Mouse (Mus musculus): Measurements from ENCODE around the gene Spag9. TPM values are rescaled to one million over a fixed set of nuclear protein-coding genes. Genes with fewer than 3 reads are reported as not detected.

The Spag9 gene
- polyA plus RNA-seq, 1 experiment from 2014 or later: 29.7 TPM

DNA sequence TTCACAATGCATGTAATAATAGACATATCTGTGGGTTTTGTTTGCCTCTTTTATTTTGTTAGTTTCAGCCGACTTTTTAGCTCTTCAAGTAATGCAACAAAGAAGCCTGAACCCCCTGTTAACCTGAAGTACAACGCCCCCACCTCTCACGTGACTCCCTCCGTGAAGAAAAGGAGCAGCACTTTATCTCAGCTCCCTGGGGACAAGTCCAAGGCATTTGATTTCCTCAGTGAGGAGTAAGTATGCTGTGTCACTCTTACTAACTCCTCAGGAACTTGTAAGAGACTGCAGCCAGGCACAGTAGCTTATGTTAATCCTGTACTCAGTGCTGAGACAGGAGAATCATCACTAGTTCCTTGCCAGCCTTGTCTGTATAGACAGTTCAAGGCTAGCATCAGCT, 94.6 kb downstream of the Spag9 start:
- H3K4me1 ChIP-seq (ENCODE audit: insufficient read depth, low read length): no peaks in the 10 kb centered on the region
- no peak for ATAC-seq (ENCODE audit: low FRiP score, low TSS enrichment)
- no peaks in the 10 kb centered on the region for H3K27me3 ChIP-seq (ENCODE audit: insufficient read depth, low read length)
- 73% methylated on average over 4 of the region's 4 CpGs for WGBS
- H3K4me3 ChIP-seq (ENCODE audit: low read length): no peak overlapping the region
- no peak overlapping the region for H3K9ac ChIP-seq (replicated peaks; ENCODE audit: low read length)
- H3K27ac ChIP-seq (ENCODE audit: low read length): no peak overlapping the region
- no peaks in the 10 kb centered on the region for H3K9me3 ChIP-seq (ENCODE audit: low read length)
- no peak overlapping the region for H3K4me2 ChIP-seq (replicated peaks; ENCODE audit: low read depth, low read length)
- peaks cover 37% of the 10 kb centered on the region for H3K36me3 ChIP-seq (ENCODE audit: insufficient read depth, low read length)

DNA sequence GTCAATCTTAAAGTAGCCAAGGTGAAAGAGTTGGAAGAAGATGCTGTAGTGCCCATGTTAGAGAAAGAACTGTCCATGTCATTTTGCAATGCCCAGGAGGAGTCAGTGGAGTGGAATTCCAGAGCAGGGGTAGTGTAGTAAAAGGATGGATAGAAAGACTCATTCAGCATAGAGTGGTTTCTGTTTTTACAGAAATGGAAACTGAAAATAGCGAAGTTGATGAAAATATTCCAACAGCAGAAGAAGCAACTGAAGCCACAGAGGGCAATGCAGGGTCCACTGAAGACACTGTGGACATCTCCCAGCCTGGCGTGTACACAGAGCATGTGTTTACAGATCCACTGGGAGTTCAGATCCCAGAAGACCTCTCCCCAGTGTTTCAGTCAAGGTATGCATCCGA, 101.6 kb downstream of the Spag9 start:
- Histone ChIP-seq H3K4me2 (replicated peaks; ENCODE audit: low read depth, low read length) (no peak overlapping the region), H3K9ac (replicated peaks; ENCODE audit: low read length) (no peak overlapping the region), H3K27me3 (ENCODE audit: insufficient read depth, low read length) (no peaks in the 10 kb centered on the region), H3K4me3 (ENCODE audit: low read length) (no peak overlapping the region), H3K9me3 (ENCODE audit: low read length) (no peaks in the 10 kb centered on the region), H3K27ac (ENCODE audit: low read length) (no peak overlapping the region), H3K4me1 (ENCODE audit: insufficient read depth, low read length) (no peaks in the 10 kb centered on the region), H3K36me3 (ENCODE audit: insufficient read depth, low read length) (peaks cover 37% of the 10 kb centered on the region)
- 92% methylated on average over 3 of the region's 3 CpGs for WGBS
- ATAC-seq (ENCODE audit: low FRiP score, low TSS enrichment): no peak

DNA sequence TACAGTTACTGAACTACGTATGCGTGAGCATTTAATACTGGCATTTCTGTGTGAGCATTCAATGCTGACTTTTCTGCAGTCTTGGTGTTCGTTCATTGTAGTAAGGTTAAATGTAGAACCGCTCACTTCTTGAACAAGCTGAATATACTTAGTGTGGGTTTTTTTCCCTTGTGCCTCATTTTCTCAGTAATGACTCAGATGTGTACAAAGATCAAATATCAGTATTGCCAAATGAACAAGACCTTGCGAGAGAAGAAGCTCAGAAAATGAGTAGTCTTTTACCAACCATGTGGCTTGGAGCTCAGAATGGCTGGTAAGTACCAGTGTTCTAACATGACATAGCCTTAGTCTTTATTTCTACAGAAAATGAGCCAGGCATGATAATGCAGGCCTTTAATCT, 102.9 kb downstream of the Spag9 start:
- ATAC-seq (ENCODE audit: low FRiP score, low TSS enrichment): no peak
- WGBS: 91% methylated on average over 5 of the region's 5 CpGs
- H3K4me1 ChIP-seq (ENCODE audit: insufficient read depth, low read length): no peaks in the 10 kb centered on the region

DNA sequence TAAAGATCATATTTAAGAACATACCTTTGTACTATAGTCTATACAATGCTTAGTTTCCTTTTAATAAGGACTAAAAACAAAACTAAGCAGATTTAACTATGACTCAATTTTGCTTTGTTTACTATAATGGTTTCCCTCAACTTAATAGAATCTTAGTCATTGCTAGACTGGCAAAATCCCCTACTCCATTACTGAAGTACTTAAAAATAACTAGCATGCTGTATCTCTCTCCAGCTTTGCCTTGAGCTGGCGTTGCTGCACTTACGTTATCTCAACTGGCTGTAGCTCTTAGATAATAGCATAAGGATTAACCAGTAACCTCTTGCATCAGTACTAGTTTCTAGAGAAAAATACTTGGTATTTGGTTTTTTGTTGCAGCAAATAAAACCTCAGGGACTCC, 117.9 kb downstream of the Spag9 start:
- Histone ChIP-seq H3K4me3 (ENCODE audit: low read length) (no peak overlapping the region), H3K27me3 (ENCODE audit: insufficient read depth, low read length) (no peaks in the 10 kb centered on the region), H3K9me3 (ENCODE audit: low read length) (no peaks in the 10 kb centered on the region), H3K4me1 (ENCODE audit: insufficient read depth, low read length) (no peaks in the 10 kb centered on the region), H3K9ac (replicated peaks; ENCODE audit: low read length) (no peak overlapping the region), H3K27ac (ENCODE audit: low read length) (no peak overlapping the region), H3K4me2 (replicated peaks; ENCODE audit: low read depth, low read length) (no peak overlapping the region), H3K36me3 (ENCODE audit: insufficient read depth, low read length) (peaks cover 33% of the 10 kb centered on the region)
- no peak for ATAC-seq (ENCODE audit: low FRiP score, low TSS enrichment)
- WGBS: 91% methylated on average over 2 of the region's 2 CpGs

More for the DNA sequence above, 102.9 kb downstream of the Spag9 start:
- Histone ChIP-seq H3K4me3 (ENCODE audit: low read length) (no peak overlapping the region), H3K27me3 (ENCODE audit: insufficient read depth, low read length) (no peaks in the 10 kb centered on the region), H3K9ac (replicated peaks; ENCODE audit: low read length) (no peak overlapping the region), H3K4me2 (replicated peaks; ENCODE audit: low read depth, low read length) (no peak overlapping the region), H3K36me3 (ENCODE audit: insufficient read depth, low read length) (peaks cover 31% of the 10 kb centered on the region), H3K9me3 (ENCODE audit: low read length) (no peaks in the 10 kb centered on the region), H3K27ac (ENCODE audit: low read length) (no peak overlapping the region)

DNA sequence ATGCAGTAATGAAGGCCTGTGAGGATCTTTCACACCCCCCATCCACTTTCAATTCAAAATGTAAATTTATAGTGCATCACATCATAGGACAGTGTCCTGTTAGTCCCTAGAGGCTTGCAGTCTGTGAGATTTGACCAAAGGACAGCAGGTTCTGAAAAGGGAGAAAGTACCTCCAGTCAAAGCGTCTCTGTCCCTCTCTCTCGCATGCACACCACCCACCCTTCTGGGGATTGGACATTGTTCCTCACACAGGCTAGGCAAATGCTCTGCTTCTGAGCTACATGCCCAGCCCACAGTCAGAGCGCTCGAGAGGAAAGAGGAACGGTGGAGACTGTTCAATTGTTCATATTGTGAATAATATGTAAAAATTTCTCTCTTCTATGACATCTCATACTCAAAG, 119.5 kb downstream of the Spag9 start:
- H3K36me3 ChIP-seq (ENCODE audit: insufficient read depth, low read length): peaks cover 27% of the 10 kb centered on the region

DNA sequence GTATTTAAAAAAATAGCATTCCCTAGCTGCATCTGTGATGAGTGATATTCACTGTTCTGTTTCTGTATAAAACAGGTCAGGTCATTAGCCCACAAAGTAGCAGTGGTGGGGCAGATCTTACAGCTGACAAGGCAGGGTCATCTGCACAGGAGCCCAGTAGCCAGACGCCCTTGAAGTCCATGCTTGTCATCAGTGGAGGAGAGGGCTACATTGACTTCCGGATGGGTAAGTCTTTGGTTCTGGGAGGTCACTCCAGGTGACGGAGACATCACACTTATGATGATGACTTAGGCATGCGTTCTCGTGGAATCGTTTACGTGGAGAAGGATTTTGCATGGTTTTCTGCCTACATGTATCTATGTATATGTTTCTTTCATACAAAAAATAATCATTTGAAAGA, 120.8 kb downstream of the Spag9 start:
- 98% methylated on average over 7 of the region's 7 CpGs for WGBS
- no peak for ATAC-seq (ENCODE audit: low FRiP score, low TSS enrichment)
- Histone ChIP-seq H3K9me3 (ENCODE audit: low read length) (no peaks in the 10 kb centered on the region), H3K27ac (ENCODE audit: low read length) (no peak overlapping the region), H3K36me3 (ENCODE audit: insufficient read depth, low read length) (peaks cover 34% of the 10 kb centered on the region), H3K4me3 (ENCODE audit: low read length) (no peak overlapping the region), H3K4me2 (replicated peaks; ENCODE audit: low read depth, low read length) (no peak overlapping the region), H3K4me1 (ENCODE audit: insufficient read depth, low read length) (no peaks in the 10 kb centered on the region), H3K27me3 (ENCODE audit: insufficient read depth, low read length) (no peaks in the 10 kb centered on the region), H3K9ac (replicated peaks; ENCODE audit: low read length) (no peak overlapping the region)

More for the DNA sequence above, 119.5 kb downstream of the Spag9 start:
- H3K4me2 ChIP-seq (replicated peaks; ENCODE audit: low read depth, low read length): no peak overlapping the region
- no peaks in the 10 kb centered on the region for H3K27me3 ChIP-seq (ENCODE audit: insufficient read depth, low read length)
- no peak for ATAC-seq (ENCODE audit: low FRiP score, low TSS enrichment)
- no peak overlapping the region for H3K9ac ChIP-seq (replicated peaks; ENCODE audit: low read length)
- H3K4me3 ChIP-seq (ENCODE audit: low read length): no peak overlapping the region
- no peaks in the 10 kb centered on the region for H3K4me1 ChIP-seq (ENCODE audit: insufficient read depth, low read length)
- H3K27ac ChIP-seq (ENCODE audit: low read length): no peak overlapping the region
- no peaks in the 10 kb centered on the region for H3K9me3 ChIP-seq (ENCODE audit: low read length)
- WGBS: 96% methylated on average over 5 of the region's 5 CpGs

DNA sequence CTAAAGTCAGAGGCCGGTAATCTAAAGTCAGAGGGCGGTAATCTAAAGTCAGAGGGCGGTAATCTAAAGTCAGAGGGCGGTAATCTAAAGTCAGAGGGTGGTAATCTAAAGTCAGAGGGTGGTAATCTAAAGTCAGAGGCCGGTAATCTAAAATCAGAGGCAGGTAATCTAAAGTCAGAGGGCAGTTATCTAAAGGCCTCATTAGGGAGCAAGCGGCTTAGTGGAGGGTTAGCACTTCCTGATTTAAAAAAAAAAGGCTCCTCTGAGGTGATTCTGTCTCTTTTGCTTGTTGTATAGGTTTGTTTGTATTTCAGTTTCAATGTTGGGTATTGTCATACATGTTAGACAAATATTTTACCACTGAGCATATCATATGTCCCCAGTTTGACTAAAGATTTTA, 121.9 kb downstream of the Spag9 start:
- H3K9me3 ChIP-seq (ENCODE audit: low read length): no peaks in the 10 kb centered on the region
- H3K36me3 ChIP-seq (ENCODE audit: insufficient read depth, low read length): peaks cover 42% of the 10 kb centered on the region
- no peaks in the 10 kb centered on the region for H3K27me3 ChIP-seq (ENCODE audit: insufficient read depth, low read length)
- no peak overlapping the region for H3K9ac ChIP-seq (replicated peaks; ENCODE audit: low read length)
- no peak overlapping the region for H3K4me3 ChIP-seq (ENCODE audit: low read length)
- WGBS: 94% methylated on average over 6 of the region's 6 CpGs
- H3K4me2 ChIP-seq (replicated peaks; ENCODE audit: low read depth, low read length): no peak overlapping the region
- no peak for ATAC-seq (ENCODE audit: low FRiP score, low TSS enrichment)
- no peak overlapping the region for H3K27ac ChIP-seq (ENCODE audit: low read length)
- H3K4me1 ChIP-seq (ENCODE audit: insufficient read depth, low read length): no peaks in the 10 kb centered on the region

DNA sequence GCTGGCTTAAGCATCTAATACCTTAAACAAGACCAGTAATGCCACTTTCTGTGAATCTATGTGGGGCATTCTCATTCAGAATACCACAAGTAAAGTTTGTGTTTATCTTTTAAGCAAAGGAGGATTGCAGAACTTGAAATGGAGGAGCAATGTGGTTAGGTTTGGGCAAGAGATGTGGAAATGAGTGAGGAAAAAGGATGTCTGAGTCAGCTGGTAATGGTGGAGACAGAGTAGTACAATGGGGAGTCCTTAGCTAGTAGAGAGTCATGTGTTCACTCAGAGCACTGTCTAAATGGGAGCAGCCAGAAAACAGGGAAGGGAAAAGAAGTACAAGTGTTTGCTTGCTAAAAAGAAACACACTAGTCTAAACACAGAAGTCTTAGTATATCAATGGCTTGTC, 122.7 kb downstream of the Spag9 start:
- ATAC-seq (ENCODE audit: low FRiP score, low TSS enrichment): no peak
- peaks cover 38% of the 10 kb centered on the region for H3K36me3 ChIP-seq (ENCODE audit: insufficient read depth, low read length)

DNA sequence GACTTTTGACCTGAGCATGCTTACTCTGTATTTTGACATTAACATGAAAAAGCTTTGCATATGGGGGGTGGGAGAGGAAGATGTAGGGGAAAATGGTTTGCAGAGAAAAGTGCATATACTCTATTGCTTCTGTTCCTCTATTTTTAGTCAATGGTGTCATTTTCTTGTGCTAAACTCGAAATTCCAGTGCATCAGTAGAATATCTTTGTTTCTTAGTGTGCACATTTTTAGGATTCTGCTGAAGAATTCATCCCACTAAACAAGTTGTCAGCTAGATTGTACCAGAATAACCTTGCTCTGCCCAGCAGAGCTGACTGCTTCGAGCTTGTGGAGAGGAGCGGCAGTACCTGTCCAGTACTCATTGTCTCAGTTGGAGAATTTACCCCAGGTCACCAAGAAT, 124.8 kb downstream of the Spag9 start:
- Histone ChIP-seq H3K9me3 (ENCODE audit: low read length) (no peaks in the 10 kb centered on the region), H3K9ac (replicated peaks; ENCODE audit: low read length) (no peak overlapping the region), H3K27me3 (ENCODE audit: insufficient read depth, low read length) (no peaks in the 10 kb centered on the region), H3K4me3 (ENCODE audit: low read length) (no peak overlapping the region), H3K36me3 (ENCODE audit: insufficient read depth, low read length) (peaks cover 35% of the 10 kb centered on the region), H3K4me2 (replicated peaks; ENCODE audit: low read depth, low read length) (no peak overlapping the region), H3K27ac (ENCODE audit: low read length) (no peak overlapping the region), H3K4me1 (ENCODE audit: insufficient read depth, low read length) (0 out of 2 replicates have a peak, but pooled peaks cover 3% of the 10 kb centered on the region)
- no peak for ATAC-seq (ENCODE audit: low FRiP score, low TSS enrichment)
- 89% methylated on average over 3 of the region's 3 CpGs for WGBS

More for the DNA sequence above, 122.7 kb downstream of the Spag9 start:
- no peaks in the 10 kb centered on the region for H3K27me3 ChIP-seq (ENCODE audit: insufficient read depth, low read length)
- H3K4me2 ChIP-seq (replicated peaks; ENCODE audit: low read depth, low read length): no peak overlapping the region
- 0 out of 2 replicates have a peak, but pooled peaks cover 1% of the 10 kb centered on the region for H3K4me1 ChIP-seq (ENCODE audit: insufficient read depth, low read length)
- H3K27ac ChIP-seq (ENCODE audit: low read length): no peak overlapping the region
- H3K4me3 ChIP-seq (ENCODE audit: low read length): no peak overlapping the region
- H3K9ac ChIP-seq (replicated peaks; ENCODE audit: low read length): no peak overlapping the region
- no peaks in the 10 kb centered on the region for H3K9me3 ChIP-seq (ENCODE audit: low read length)

DNA sequence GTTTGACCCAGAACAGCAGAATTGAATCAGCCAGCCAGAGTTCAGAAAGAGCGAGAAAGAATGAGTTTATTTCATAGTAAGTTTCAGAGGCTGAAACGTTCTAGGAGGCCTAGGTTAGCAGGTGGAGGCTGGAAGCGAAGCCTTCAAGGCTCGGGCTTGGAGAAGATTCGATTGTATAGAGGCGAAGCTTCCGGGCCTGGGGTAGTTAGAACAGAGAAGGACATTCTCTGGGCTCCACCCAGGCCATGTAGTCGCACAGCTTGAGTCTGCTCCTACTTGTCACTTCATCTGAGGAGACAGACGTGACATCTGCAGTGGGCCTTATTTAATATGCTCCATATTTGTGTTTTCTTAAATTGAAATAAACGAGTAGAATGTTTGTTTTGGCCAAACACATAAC, 125.6 kb downstream of the Spag9 start:
- Histone ChIP-seq H3K4me1 (ENCODE audit: insufficient read depth, low read length) (0 out of 2 replicates have a peak, but pooled peaks cover 3% of the 10 kb centered on the region), H3K9ac (replicated peaks; ENCODE audit: low read length) (no peak overlapping the region), H3K4me3 (ENCODE audit: low read length) (no peak overlapping the region), H3K9me3 (ENCODE audit: low read length) (no peaks in the 10 kb centered on the region), H3K36me3 (ENCODE audit: insufficient read depth, low read length) (peaks cover 28% of the 10 kb centered on the region), H3K27ac (ENCODE audit: low read length) (no peak overlapping the region), H3K4me2 (replicated peaks; ENCODE audit: low read depth, low read length) (no peak overlapping the region), H3K27me3 (ENCODE audit: insufficient read depth, low read length) (no peaks in the 10 kb centered on the region)
- whole genome bisulfite sequencing: 90% methylated on average over 10 of the region's 10 CpGs
- no peak for ATAC-seq (ENCODE audit: low FRiP score, low TSS enrichment)
